Mouse (Mus musculus) liver, embryonic 13.5 days (tissue): ENCODE data around the gene Soat1. TPM values are rescaled to one million over a fixed set of nuclear protein-coding genes. Genes with fewer than 3 reads are reported as not detected.

ENCODE experiments used
- ATAC-seq: fragments of 200-750 bp; cut with Nextera tagmentation; 2 replicates; pipeline ENCODE4 v1.8.0; 2017; ENCODE audit warnings: low read depth, mild to moderate bottlenecking, moderate number of reproducible peaks, moderate library complexity
- DNase-seq: peaks from one replicate; pipeline ENCODE4 v3.0.0; 2022
- H3K27ac ChIP-seq: fragments of 300-500 bp; sonication (generic); 2 replicates; pipeline ENCODE4 v1.5.1; 2015; ENCODE audit warnings: moderate library complexity, mild to moderate bottlenecking, inconsistent platforms
- H3K27me3 ChIP-seq: fragments of 300-500 bp; sonication (generic); 2 replicates; pipeline ENCODE4 v1.6.1; 2015; ENCODE audit warnings: mild to moderate bottlenecking, inconsistent platforms
- H3K36me3 ChIP-seq: fragments of 300-500 bp; sonication (generic); 2 replicates; pipeline ENCODE4 v1.6.1; 2015; ENCODE audit warnings: mild to moderate bottlenecking, inconsistent platforms
- H3K4me1 ChIP-seq: fragments of 300-500 bp; sonication (generic); replicated peaks from 2 replicates; pipeline ENCODE4 v1.6.1; 2015; ENCODE audit warnings: inconsistent platforms
- H3K4me2 ChIP-seq: fragments of 300-500 bp; sonication (generic); 2 replicates; pipeline ENCODE4 v1.6.1; 2015; ENCODE audit warnings: inconsistent platforms, mild to moderate bottlenecking, moderate library complexity
- H3K4me3 ChIP-seq: fragments of 300-500 bp; sonication (generic); replicated peaks from 2 replicates; pipeline ENCODE4 v1.5.1; 2015; ENCODE audit warnings: mild to moderate bottlenecking, inconsistent platforms
- H3K9ac ChIP-seq: fragments of 300-500 bp; sonication (generic); 2 replicates; pipeline ENCODE4 v1.6.1; 2015; ENCODE audit warnings: mild to moderate bottlenecking, inconsistent platforms
- H3K9me3 ChIP-seq: fragments of 300-500 bp; sonication (generic); replicated peaks from 2 replicates; pipeline ENCODE4 v1.6.1; 2016; ENCODE audit warnings: inconsistent platforms
- WGBS: fragments of 180-500 bp; shearing (Covaris S2); methylation state at CpG from one replicate; pipeline ENCODE4 v1.1.7; 2015; ENCODE audit not compliant: insufficient replicate concordance; 5-methylcytosine and 5-hydroxymethylcytosine counted together
- polyA plus RNA-seq: library from polyadenylated mRNA; unstranded; fragments of >200 nt; fragmentation: Nextera tagmentation; extraction: Ambion mirVana; gene quantifications from 2 replicates; pipeline ENCODE4 v1.2.1, GENCODE M21; 2015

Gene Soat1
- polyA plus RNA-seq, 1 experiment from 2014 or later, result 16.1 TPM

DNA sequence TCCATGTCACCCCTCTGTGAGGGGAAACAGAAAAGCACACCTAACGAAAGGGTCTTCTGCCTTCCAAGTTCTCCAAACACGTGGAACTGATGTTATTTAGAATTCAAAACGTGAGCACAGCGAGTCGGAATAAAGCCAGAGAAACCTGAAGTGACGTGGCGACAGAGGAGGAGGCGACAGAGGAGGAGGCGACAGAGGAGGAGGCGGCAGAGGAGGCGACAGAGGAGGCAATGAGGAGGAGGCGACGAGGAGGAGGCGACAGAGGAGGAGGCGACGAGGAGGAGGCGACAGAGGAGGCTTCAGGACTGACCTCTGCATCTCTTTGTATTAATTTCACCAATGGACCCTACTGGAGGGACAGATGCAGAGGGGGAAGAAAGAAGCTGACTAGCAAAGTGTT, 24.4 kb downstream of the Soat1 start:
- no peak for DNase-seq
- peaks cover 5% of the 10 kb centered on the region; the same call in 1 of the 2 replicates for H3K36me3 ChIP-seq

GRCm38 (mm10) chr1:156449089-156449488, 25.0 kb downstream of the Soat1 start:
- Histone ChIP-seq H3K9me3 (no peaks in the 10 kb centered on the region), H3K4me1 (no peaks in the 10 kb centered on the region), H3K36me3 (peaks cover 5% of the 10 kb centered on the region; the same call in 1 of the 2 replicates), H3K4me2 (no peak overlapping the region), H3K9ac (no peak overlapping the region), H3K27me3 (no peaks in the 10 kb centered on the region), H3K27ac (no peak overlapping the region), H3K4me3 (no peak overlapping the region)
- WGBS, result 76% methylated on average over 7 of the region's 7 CpGs
- ATAC-seq (no peak), DNase-seq (no peak)

More for the DNA sequence above, 24.4 kb downstream of the Soat1 start:
- no peak for ATAC-seq
- WGBS, result 72% methylated on average over 17 of the region's 17 CpGs
- no peak overlapping the region for H3K27ac ChIP-seq
- no peak overlapping the region for H3K4me3 ChIP-seq
- H3K27me3 ChIP-seq, result no peaks in the 10 kb centered on the region
- no peak overlapping the region for H3K9ac ChIP-seq
- no peaks in the 10 kb centered on the region for H3K9me3 ChIP-seq
- no peak overlapping the region for H3K4me2 ChIP-seq
- H3K4me1 ChIP-seq, result peaks cover 2% of the 10 kb centered on the region

- H3K9me3 ChIP-seq, result no peaks in the 10 kb centered on the region
- H3K4me2 ChIP-seq, result no peak overlapping the region
- no peaks in the 10 kb centered on the region for H3K27me3 ChIP-seq
- H3K4me1 ChIP-seq, result no peaks in the 10 kb centered on the region
- 74% methylated on average over 1 of the region's 1 CpGs for WGBS
- DNase-seq, result no peak
- H3K36me3 ChIP-seq, result peaks cover 9% of the 10 kb centered on the region
- H3K27ac ChIP-seq, result no peak overlapping the region
- no peak for ATAC-seq
- no peak overlapping the region for H3K4me3 ChIP-seq
- no peak overlapping the region for H3K9ac ChIP-seq
Observed at GRCm38 (mm10) chr1:156445049-156445448, 29.1 kb downstream of the Soat1 start.

GRCm38 (mm10) chr1:156442776-156443175, 31.4 kb downstream of the Soat1 start:
- Histone ChIP-seq H3K9me3 (no peaks in the 10 kb centered on the region), H3K36me3 (peaks cover 23% of the 10 kb centered on the region), H3K27me3 (no peaks in the 10 kb centered on the region), H3K4me1 (no peaks in the 10 kb centered on the region), H3K4me2 (no peak overlapping the region), H3K9ac (no peak overlapping the region), H3K4me3 (no peak overlapping the region), H3K27ac (no peak overlapping the region)
- 77% methylated on average over 6 of the region's 6 CpGs for WGBS
- ATAC-seq (no peak), DNase-seq (no peak)

- no peak for ATAC-seq
Observed at GRCm38 (mm10) chr1:156442266-156442665, 31.9 kb downstream of the Soat1 start.

DNA sequence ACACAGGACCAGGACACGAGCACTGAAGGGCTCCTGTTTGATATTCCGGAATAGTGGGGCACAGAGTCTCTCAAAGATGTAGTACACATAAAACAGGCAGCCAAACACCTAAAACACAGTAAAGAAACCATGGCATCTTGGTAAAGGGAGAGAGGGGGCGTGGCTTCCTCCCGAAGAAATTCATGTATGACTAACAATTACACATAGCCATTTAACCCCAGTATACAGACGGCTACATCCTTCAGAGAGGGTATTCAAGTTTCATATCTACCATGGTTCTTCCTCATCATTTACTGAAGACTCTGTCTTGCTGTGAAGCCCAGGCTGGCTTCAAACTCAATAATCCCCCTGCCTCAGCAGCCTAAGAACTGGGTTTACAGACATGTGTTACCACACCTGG, 36.4 kb downstream of the Soat1 start:
- H3K4me3 ChIP-seq, result no peak overlapping the region
- H3K9ac ChIP-seq, result no peak overlapping the region
- ATAC-seq (no peak), DNase-seq (no peak)
- no peak overlapping the region for H3K4me2 ChIP-seq
- H3K27me3 ChIP-seq, result no peaks in the 10 kb centered on the region
- 70% methylated on average over 5 of the region's 5 CpGs for WGBS
- H3K27ac ChIP-seq, result no peak overlapping the region
- no peaks in the 10 kb centered on the region for H3K4me1 ChIP-seq
- no peaks in the 10 kb centered on the region for H3K9me3 ChIP-seq
- peaks cover 33% of the 10 kb centered on the region for H3K36me3 ChIP-seq

More at GRCm38 (mm10) chr1:156442266-156442665, 31.9 kb downstream of the Soat1 start:
- WGBS, result 76% methylated on average over 12 of the region's 12 CpGs
- H3K27ac ChIP-seq, result no peak overlapping the region
- H3K4me1 ChIP-seq, result no peaks in the 10 kb centered on the region
- H3K4me2 ChIP-seq, result no peak overlapping the region
- no peak for DNase-seq
- no peak overlapping the region for H3K4me3 ChIP-seq
- no peaks in the 10 kb centered on the region for H3K27me3 ChIP-seq
- no peak overlapping the region for H3K9ac ChIP-seq
- no peaks in the 10 kb centered on the region for H3K9me3 ChIP-seq
- peaks cover 28% of the 10 kb centered on the region for H3K36me3 ChIP-seq

- Histone ChIP-seq H3K9ac (no peak overlapping the region), H3K36me3 (peaks cover 39% of the 10 kb centered on the region), H3K27ac (no peak overlapping the region), H3K4me2 (no peak overlapping the region), H3K9me3 (no peaks in the 10 kb centered on the region), H3K4me1 (no peaks in the 10 kb centered on the region), H3K4me3 (no peak overlapping the region), H3K27me3 (no peaks in the 10 kb centered on the region)
- WGBS, result 67% methylated on average over 8 of the region's 8 CpGs
- DNase-seq, result no peak
- ATAC-seq, result no peak
Observed at GRCm38 (mm10) chr1:156437016-156437708, 37.0 kb downstream of the Soat1 start.

- no peaks in the 10 kb centered on the region for H3K4me1 ChIP-seq
- ATAC-seq (no peak), DNase-seq (no peak)
- H3K27me3 ChIP-seq, result no peaks in the 10 kb centered on the region
- H3K9ac ChIP-seq, result no peak overlapping the region
- no peak overlapping the region for H3K4me3 ChIP-seq
- no peak overlapping the region for H3K4me2 ChIP-seq
- 71% methylated on average over 3 of the region's 3 CpGs for WGBS
- no peaks in the 10 kb centered on the region for H3K9me3 ChIP-seq
- H3K27ac ChIP-seq, result no peak overlapping the region
- peaks cover 36% of the 10 kb centered on the region for H3K36me3 ChIP-seq
Observed at GRCm38 (mm10) chr1:156433497-156433896, 40.6 kb downstream of the Soat1 start.

DNA sequence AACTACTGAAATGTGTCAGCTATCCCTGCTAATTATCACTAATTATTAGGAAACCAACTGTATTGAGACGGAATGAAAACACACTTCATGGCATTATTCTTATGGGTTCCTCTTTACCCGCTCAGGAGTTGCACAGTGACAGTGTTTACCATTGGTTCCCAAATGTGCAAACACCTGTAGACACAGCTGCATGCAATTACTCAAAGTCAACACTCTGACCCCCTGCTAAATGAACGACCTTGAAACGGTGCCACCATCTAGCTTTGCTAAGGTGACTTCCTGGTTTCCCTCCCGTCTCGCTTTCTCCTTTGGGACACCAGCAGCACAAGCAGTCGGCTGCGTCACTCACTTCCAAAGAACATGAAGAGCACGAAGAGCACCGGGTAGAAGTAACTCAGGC, 41.6 kb downstream of the Soat1 start:
- Histone ChIP-seq H3K9me3 (no peaks in the 10 kb centered on the region), H3K36me3 (peaks cover 31% of the 10 kb centered on the region), H3K27me3 (no peaks in the 10 kb centered on the region), H3K9ac (no peak overlapping the region), H3K27ac (no peak overlapping the region), H3K4me2 (no peak overlapping the region), H3K4me1 (no peaks in the 10 kb centered on the region), H3K4me3 (no peak overlapping the region)
- DNase-seq, result no peak
- WGBS, result 74% methylated on average over 10 of the region's 10 CpGs
- ATAC-seq, result no peak

GRCm38 (mm10) chr1:156428434-156428833, 45.7 kb downstream of the Soat1 start:
- DNase-seq (no peak), ATAC-seq (no peak)
- Histone ChIP-seq H3K4me3 (no peak overlapping the region), H3K9ac (no peak overlapping the region), H3K4me1 (no peaks in the 10 kb centered on the region), H3K9me3 (no peaks in the 10 kb centered on the region), H3K4me2 (no peak overlapping the region), H3K27me3 (no peaks in the 10 kb centered on the region), H3K27ac (no peak overlapping the region), H3K36me3 (peaks cover 20% of the 10 kb centered on the region; the same call in 1 of the 2 replicates)
- 63% methylated on average over 6 of the region's 6 CpGs for WGBS

GRCm38 (mm10) chr1:156425746-156426145, 48.4 kb downstream of the Soat1 start:
- Histone ChIP-seq H3K4me2 (no peak overlapping the region), H3K9me3 (no peaks in the 10 kb centered on the region), H3K27me3 (no peaks in the 10 kb centered on the region), H3K4me1 (peaks cover 5% of the 10 kb centered on the region; the same call in 1 of the 2 replicates), H3K27ac (no peak overlapping the region), H3K4me3 (no peak overlapping the region), H3K36me3 (0 out of 2 replicates have a peak, but pooled peaks cover 7% of the 10 kb centered on the region), H3K9ac (no peak overlapping the region)
- ATAC-seq (no peak), DNase-seq (no peak)
- WGBS, result 71% methylated on average over 4 of the region's 4 CpGs

DNA sequence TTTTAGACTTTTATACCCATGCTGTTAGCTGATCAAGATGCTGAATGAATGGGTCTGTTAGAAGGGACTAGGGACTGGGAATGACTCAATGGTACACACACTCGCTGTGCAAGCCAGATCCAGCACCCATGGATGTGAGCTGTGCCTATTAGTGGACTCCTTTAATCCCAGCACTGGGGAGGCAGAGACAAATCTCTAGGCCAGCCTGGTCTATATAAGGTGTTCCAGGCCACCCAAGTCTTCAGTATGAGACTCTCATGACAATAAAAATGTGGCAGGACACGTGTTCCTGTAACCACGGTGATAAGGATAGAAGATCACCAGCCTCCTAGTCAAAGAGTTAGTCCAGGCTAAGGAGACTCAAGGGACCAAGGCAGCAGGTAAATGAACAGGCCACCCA, 50.1 kb downstream of the Soat1 start:
- WGBS, result 68% methylated on average over 3 of the region's 3 CpGs
- Histone ChIP-seq H3K9me3 (no peaks in the 10 kb centered on the region), H3K36me3 (0 out of 2 replicates have a peak, but pooled peaks cover 1% of the 10 kb centered on the region), H3K9ac (no peak overlapping the region), H3K4me3 (no peak overlapping the region), H3K4me1 (peaks cover 11% of the 10 kb centered on the region), H3K27me3 (no peaks in the 10 kb centered on the region), H3K4me2 (no peak overlapping the region), H3K27ac (no peak overlapping the region)
- DNase-seq, result no peak
- ATAC-seq, result no peak
